Mouse (Mus musculus) MEL (cell line): ENCODE results near the gene Igf2bp3. TPM values are rescaled to one million over a fixed set of nuclear protein-coding genes. Genes with fewer than 3 reads are reported as not detected.

Source experiments
- DNase-seq: peaks from one replicate; pipeline ENCODE4 v3.0.0; 2011; ENCODE audit warnings: low read depth, low spot score
- H3K27ac ChIP-seq: 2 replicates; pipeline ENCODE4 v1.5.1; 2012; ENCODE audit warnings: low read depth, mild to moderate bottlenecking, control low read depth, low read length, moderate library complexity; ENCODE audit not compliant: control insufficient read depth
- H3K27me3 ChIP-seq, 2 experiments: fragments of 150-350 bp in 1 of 2; sonication (generic) in 1 of 2; 2 replicates each; pipeline ENCODE4 v1.6.1; 2012; ENCODE audit warnings: low read length in 2 of 2, mild to moderate bottlenecking in 2 of 2, improper control_type of control experiment in 1 of 2, moderate library complexity in 1 of 2; ENCODE audit not compliant: insufficient read depth in 2 of 2, control insufficient read depth in 1 of 2
- H3K36me3 ChIP-seq, 2 experiments: 2 replicates each; pipeline ENCODE4 v1.6.1; 2012 to 2014; ENCODE audit warnings: low read length in 2 of 2, improper control_type of control experiment in 1 of 2, inconsistent platforms in 1 of 2, mild to moderate bottlenecking in 1 of 2; ENCODE audit not compliant: insufficient read depth in 2 of 2, control insufficient read depth in 1 of 2
- H3K4me1 ChIP-seq, 2 experiments: fragments of 150-350 bp in 1 of 2; sonication (generic) in 1 of 2; 2 replicates each; pipeline ENCODE4 v1.6.1; 2012; ENCODE audit warnings: low read length in 2 of 2, improper control_type of control experiment in 1 of 2, mild to moderate bottlenecking in 1 of 2; ENCODE audit not compliant: insufficient read depth in 2 of 2, control insufficient read depth in 1 of 2
- H3K4me3 ChIP-seq, 2 experiments: fragments of 150-350 bp in 1 of 2; sonication (generic) in 1 of 2; 2 replicates each; pipeline ENCODE4 v1.5.1; 2012; ENCODE audit warnings: low read depth in 2 of 2, low read length in 2 of 2, mild to moderate bottlenecking in 2 of 2, moderate library complexity in 2 of 2, control low read depth in 1 of 2, improper control_type of control experiment in 1 of 2; ENCODE audit not compliant: control insufficient read depth in 1 of 2, insufficient read depth in 1 of 2
- H3K79me2 ChIP-seq: 2 replicates; pipeline ENCODE4 v1.6.1; 2012; ENCODE audit warnings: mild to moderate bottlenecking, low read length, moderate library complexity; ENCODE audit not compliant: control insufficient read depth, poor library complexity, insufficient read depth
- H3K9ac ChIP-seq: 2 replicates; pipeline ENCODE4 v1.6.1; 2012; ENCODE audit warnings: low read depth, mild to moderate bottlenecking, control low read depth, low read length, moderate library complexity; ENCODE audit not compliant: control insufficient read depth, poor library complexity, severe bottlenecking
- H3K9me3 ChIP-seq: fragments of 150-350 bp; sonication (generic); replicated peaks from 2 replicates; pipeline ENCODE4 v1.6.1; 2012; ENCODE audit warnings: mild to moderate bottlenecking, low read length, improper control_type of control experiment, moderate library complexity; ENCODE audit not compliant: insufficient read depth
- CHD1 ChIP-seq: IDR thresholded peaks from 2 replicates; pipeline ENCODE4 v1.6.1; 2012; ENCODE audit warnings: low read depth, mild to moderate bottlenecking, inconsistent platforms, low read length, improper control_type of control experiment
- E2F4 ChIP-seq: IDR thresholded peaks from 2 replicates; pipeline ENCODE4 v1.6.1; 2011; ENCODE audit warnings: low read depth, low read length, improper control_type of control experiment, borderline replicate concordance
- ELF1 ChIP-seq: IDR thresholded peaks from 2 replicates; pipeline ENCODE4 v1.6.1; 2014; ENCODE audit warnings: low read depth, mild to moderate bottlenecking, inconsistent platforms, low read length, improper control_type of control experiment, moderate library complexity
- EP300 ChIP-seq, 2 experiments: IDR thresholded peaks; 2 replicates each; pipeline ENCODE4 v1.6.1; 2011; ENCODE audit warnings: improper control_type of control experiment in 2 of 2, low read length in 2 of 2, low read depth in 1 of 2, mild to moderate bottlenecking in 1 of 2
- ETS1 ChIP-seq: IDR thresholded peaks from 2 replicates; pipeline ENCODE4 v1.6.1; 2012; ENCODE audit warnings: low read depth, mild to moderate bottlenecking, inconsistent platforms, low read length, improper control_type of control experiment, moderate library complexity
- GABPA ChIP-seq: IDR thresholded peaks from 2 replicates; pipeline ENCODE4 v1.6.1; 2012; ENCODE audit warnings: low read depth, mild to moderate bottlenecking, inconsistent platforms, low read length, improper control_type of control experiment, moderate library complexity
- HCFC1 ChIP-seq: IDR thresholded peaks from 2 replicates; pipeline ENCODE4 v1.6.1; 2012; ENCODE audit warnings: low read depth, mild to moderate bottlenecking, inconsistent platforms, low read length, improper control_type of control experiment, moderate library complexity
- KAT2A ChIP-seq: conservative IDR thresholded peaks from 2 replicates; pipeline ENCODE4 v1.6.1; 2012; ENCODE audit warnings: low read depth, low read length, improper control_type of control experiment, inconsistent platforms
- MAFK ChIP-seq: IDR thresholded peaks from 2 replicates; pipeline ENCODE4 v1.6.1; 2011; ENCODE audit warnings: low read depth, mild to moderate bottlenecking, low read length, improper control_type of control experiment, borderline replicate concordance
- MAX ChIP-seq: IDR thresholded peaks from 2 replicates; pipeline ENCODE4 v1.6.1; 2011; ENCODE audit warnings: low read length, improper control_type of control experiment
- MAZ ChIP-seq: IDR thresholded peaks from 2 replicates; pipeline ENCODE4 v1.6.1; 2012; ENCODE audit warnings: low read depth, mild to moderate bottlenecking, inconsistent platforms, low read length, improper control_type of control experiment
- MEF2A ChIP-seq: IDR thresholded peaks from 2 replicates; pipeline ENCODE4 v1.6.1; 2014; ENCODE audit warnings: low read depth, mild to moderate bottlenecking, inconsistent platforms, low read length, improper control_type of control experiment; ENCODE audit not compliant: poor library complexity, insufficient replicate concordance, severe bottlenecking; ENCODE audit errors: extremely low read depth
- MXI1 ChIP-seq: IDR thresholded peaks from 2 replicates; pipeline ENCODE4 v1.6.1; 2011; ENCODE audit warnings: mild to moderate bottlenecking, low read depth, low read length, improper control_type of control experiment
- MYB ChIP-seq: IDR thresholded peaks from 2 replicates; pipeline ENCODE4 v1.6.1; 2011; ENCODE audit warnings: mild to moderate bottlenecking, low read depth, low read length, improper control_type of control experiment
- MYC ChIP-seq: IDR thresholded peaks from 2 replicates; pipeline ENCODE4 v1.6.1; 2011; ENCODE audit warnings: low read depth, mild to moderate bottlenecking, low read length, improper control_type of control experiment, moderate library complexity
- NELFE ChIP-seq: IDR thresholded peaks from 2 replicates; pipeline ENCODE4 v1.6.1; 2011; ENCODE audit warnings: low read depth, low read length, improper control_type of control experiment
- NRF1 ChIP-seq: IDR thresholded peaks from 2 replicates; pipeline ENCODE4 v1.6.1; 2014; ENCODE audit warnings: low read depth, mild to moderate bottlenecking, inconsistent platforms, low read length, improper control_type of control experiment, moderate library complexity; ENCODE audit not compliant: poor library complexity, insufficient read depth, severe bottlenecking
- POLR2A ChIP-seq, 2 experiments: IDR thresholded peaks; 2 replicates each; pipeline ENCODE4 v1.6.1; 2011 to 2012; ENCODE audit warnings: low read length in 2 of 2, mild to moderate bottlenecking in 2 of 2, control low read depth in 1 of 2, improper control_type of control experiment in 1 of 2, low read depth in 1 of 2, moderate library complexity in 1 of 2; ENCODE audit not compliant: control insufficient read depth in 1 of 2, insufficient read depth in 1 of 2, poor library complexity in 1 of 2
- POLR2AphosphoS2 ChIP-seq: IDR thresholded peaks from 2 replicates; pipeline ENCODE4 v1.6.1; 2011; ENCODE audit warnings: low read length, improper control_type of control experiment
- RAD21 ChIP-seq: IDR thresholded peaks from 2 replicates; pipeline ENCODE4 v1.6.1; 2011; ENCODE audit warnings: mild to moderate bottlenecking, low read depth, low read length, improper control_type of control experiment
- SIN3A ChIP-seq: IDR thresholded peaks from 2 replicates; pipeline ENCODE4 v1.6.1; 2012; ENCODE audit warnings: low read length, improper control_type of control experiment, inconsistent platforms
- SMC3 ChIP-seq: IDR thresholded peaks from 2 replicates; pipeline ENCODE4 v1.6.1; 2011; ENCODE audit warnings: low read depth, low read length, improper control_type of control experiment
- USF1 ChIP-seq: IDR thresholded peaks from 2 replicates; pipeline ENCODE4 v1.6.1; 2014; ENCODE audit warnings: low read depth, mild to moderate bottlenecking, inconsistent platforms, low read length, improper control_type of control experiment, moderate library complexity
- ZC3H11A ChIP-seq: IDR thresholded peaks from 2 replicates; pipeline ENCODE4 v1.6.1; 2012; ENCODE audit warnings: low read depth, mild to moderate bottlenecking, inconsistent platforms, low read length, improper control_type of control experiment
- ZKSCAN1 ChIP-seq: IDR thresholded peaks from 2 replicates; pipeline ENCODE4 v1.6.1; 2012; ENCODE audit warnings: low read depth, mild to moderate bottlenecking, inconsistent platforms, low read length, improper control_type of control experiment, moderate library complexity
- ZNF384 ChIP-seq: IDR thresholded peaks from 2 replicates; pipeline ENCODE4 v1.6.1; 2012; ENCODE audit warnings: low read depth, mild to moderate bottlenecking, inconsistent platforms, low read length, improper control_type of control experiment
- polyA plus RNA-seq, 2 experiments: library from polyadenylated mRNA; stranded (reverse) in 1 of 2; unstranded in 1 of 2; fragments of >175 nt in 1 of 2; fragments of >200 nt in 1 of 2; gene quantifications; 2 replicates each; pipeline versions ENCODE4 v1.2.1 to v1.2.4; 2012; ENCODE audit warnings: low replicate concordance in 2 of 2, low read depth in 1 of 2; ENCODE audit not compliant: insufficient read length in 2 of 2, insufficient read depth in 1 of 2, missing spikeins in 1 of 2
- total RNA-seq: library from RNA; depleted of rRNA; stranded (reverse); fragments of 300-350 nt; gene quantifications from 2 replicates; pipeline ENCODE4 v1.2.3, GENCODE M21; 2012

The Igf2bp3 gene
- total and polyA plus RNA-seq, 3 experiments, result 0.12 to 0.29 TPM; not detected in 1

GRCm38 (mm10) chr6:49216811-49217542 is 2.2 kb upstream of the Igf2bp3 start:
- H3K4me1 ChIP-seq, result no peaks in the 10 kb centered on the region
- no peaks in the 10 kb centered on the region for H3K79me2 ChIP-seq
- H3K9ac ChIP-seq, result no peak overlapping the region
- H3K9me3 ChIP-seq, result no peaks in the 10 kb centered on the region
- no peak overlapping the region for H3K27ac ChIP-seq
- TF ChIP-seq E2F4 (no peak), GABPA (no peak), ELF1 (no peak), NELFE (no peak), RAD21 (no peak), SMC3 (no peak), POLR2AphosphoS2 (no peak), ZC3H11A (no peak), USF1 (no peak), MYB (no peak), HCFC1 (no peak), KAT2A (no peak), MXI1 (no peak), ETS1 (no peak), EP300 (IDR thresholded peaks at IDR 0.05; ENCODE audit: low read depth in 1 of 2, low read length in 2 of 2) (no peak), CHD1 (no peak), MAZ (no peak)
- no peak for DNase-seq
- H3K27me3 ChIP-seq, result peaks cover 4 to 5% of the 10 kb centered on the region in 2 experiments
- H3K4me3 ChIP-seq, result no peak overlapping the region
- no peaks in the 10 kb centered on the region for H3K36me3 ChIP-seq

GRCm38 (mm10) chr6:49215748-49216585 is 1.2 kb upstream of the Igf2bp3 start:
- no peak for TF ChIP-seq CHD1
- no peak for TF ChIP-seq EP300 (IDR thresholded peaks at IDR 0.05; ENCODE audit: low read depth in 1 of 2, low read length in 2 of 2)
- TF ChIP-seq POLR2AphosphoS2, result no peak
- TF ChIP-seq ZKSCAN1, result no peak
- no peak for TF ChIP-seq SIN3A
- no peak for TF ChIP-seq POLR2A (IDR thresholded peaks at IDR 0.05; ENCODE audit: control insufficient read depth in 1 of 2, insufficient read depth in 1 of 2, low read depth in 1 of 2, low read length in 2 of 2, poor library complexity in 1 of 2)
- no peak for TF ChIP-seq MXI1
- TF ChIP-seq MAFK, result no peak
- no peak for TF ChIP-seq MYC
- no peak for TF ChIP-seq ZNF384
- TF ChIP-seq ZC3H11A, result no peak
- no peak for TF ChIP-seq E2F4
- no peak for TF ChIP-seq MEF2A
- no peak for TF ChIP-seq SMC3
- no peak for TF ChIP-seq MAX
- no peak for TF ChIP-seq NRF1
- Histone ChIP-seq H3K9ac (no peak overlapping the region), H3K4me1 (no peaks in the 10 kb centered on the region), H3K4me3 (no peak overlapping the region), H3K36me3 (no peaks in the 10 kb centered on the region), H3K9me3 (no peaks in the 10 kb centered on the region), H3K27ac (no peak overlapping the region), H3K27me3 (peaks cover 0 to 1% of the 10 kb centered on the region in 2 experiments; a peak in 2 of 4 replicates), H3K79me2 (no peaks in the 10 kb centered on the region)
- no peak for DNase-seq
